Comparison of ENCODE assay signal across 13 mouse cellular contexts in the genomic region with DNA sequence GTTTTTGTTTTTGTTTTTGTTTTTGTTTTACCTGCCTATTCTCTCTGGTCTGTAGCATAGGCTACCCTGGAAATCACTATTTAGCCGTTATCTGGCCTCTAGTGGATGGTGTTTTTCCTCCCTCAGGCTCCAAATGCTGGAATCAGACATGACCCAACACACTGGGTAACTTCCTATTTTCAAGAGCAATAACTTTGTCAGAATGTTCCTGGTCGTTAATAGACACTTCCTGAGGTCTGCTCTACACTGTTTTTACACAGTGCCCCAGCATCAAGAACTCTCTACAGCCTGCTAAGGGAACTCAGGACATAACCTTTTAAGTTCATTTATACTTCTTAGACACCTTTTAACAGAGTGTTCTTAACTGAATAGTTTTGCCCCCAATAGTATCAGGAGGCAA.
DNase-seq lines count a peak whose midpoint lies in the region; ATAC-seq and TF ChIP-seq lines count a peak whose summit lies in the region.
"Had no signal": no experiment of that assay in that cellular context is flagged by ENCODE, and none has a peak within 500 bp of the region (broad histone marks: within the 10 kb centered on the region; RNA-seq: fewer than 3 reads in every experiment).

No protein-coding gene starts in this region.

- H3K27ac ChIP-seq in heart, embryonic 16.5 days (ENCODE audit: low read length) = peak overlapping the region; percentile 58
- H3K27ac ChIP-seq in lung, postnatal 0 days (ENCODE audit: low read length) = peak overlapping the region; percentile 83
- peak overlapping the region; percentile 47; the same call in 1 of the 2 replicates for H3K27ac ChIP-seq in limb, embryonic 10.5 days
- H3K27ac ChIP-seq in hindbrain, embryonic 12.5 days = no peak overlapping the region
- H3K27ac ChIP-seq: embryonic facial prominence, embryonic 15.5 days had no signal

- peaks cover 14% of the 10 kb centered on the region for H3K4me1 ChIP-seq in heart, embryonic 16.5 days (ENCODE audit: control insufficient read depth, insufficient read depth, low read length)
- H3K4me1 ChIP-seq in lung, postnatal 0 days (ENCODE audit: insufficient read depth, low read depth, low read length) = peaks cover 32% of the 10 kb centered on the region; the same call in 1 of the 2 replicates
- peaks cover 35% of the 10 kb centered on the region for H3K4me1 ChIP-seq in limb, embryonic 10.5 days
- peaks cover 6% of the 10 kb centered on the region for H3K4me1 ChIP-seq in hindbrain, embryonic 12.5 days

- no peak overlapping the region for H3K4me2 ChIP-seq in heart, embryonic 16.5 days (ENCODE audit: low read depth, low read length)
- H3K4me2 ChIP-seq in lung, postnatal 0 days (replicated peaks; ENCODE audit: low read depth, low read length) = no peak overlapping the region
- H3K4me2 ChIP-seq in hindbrain, embryonic 12.5 days (replicated peaks) = no peak overlapping the region
- H3K4me2 ChIP-seq: embryonic facial prominence, embryonic 15.5 days had no signal

- H3K9me3 ChIP-seq in heart, embryonic 16.5 days (replicated peaks; ENCODE audit: control insufficient read depth, low read length) = no peaks in the 10 kb centered on the region
- H3K9me3 ChIP-seq in lung, postnatal 0 days (ENCODE audit: low read length) = no peaks in the 10 kb centered on the region
- no peaks in the 10 kb centered on the region for H3K9me3 ChIP-seq in limb, embryonic 10.5 days (replicated peaks)
- no peaks in the 10 kb centered on the region for H3K9me3 ChIP-seq in hindbrain, embryonic 12.5 days (replicated peaks)
- H3K9me3 ChIP-seq: embryonic facial prominence, embryonic 15.5 days; forebrain, embryonic 10.5 days had no signal

- no peak for TF ChIP-seq CTCF in lung, postnatal 0 days (IDR thresholded peaks at IDR 0.05)

- DNase-seq in heart, postnatal 36 days = no peak
- peak; percentile 29 for DNase-seq in lung, postnatal 0 days (ENCODE audit: low spot score)
- no peak for DNase-seq in lung, adult 18-20 months
- DNase-seq in limb, embryonic 10.5 days (ENCODE audit: low spot score) = no peak
- DNase-seq in retina, embryonic 14.5 days (ENCODE audit: low spot score) = no peak
- DNase-seq in kidney, postnatal 4 days = no peak
- DNase-seq: cerebellum, adult 18-20 months; thymus, postnatal 4 days had no signal

- ATAC-seq in heart, embryonic 16.5 days (replicated peaks; ENCODE audit: extremely low read depth, insufficient read depth, low FRiP score) = no peak
- peak; percentile 13; the same call in 1 of the 2 replicates for ATAC-seq in lung, postnatal 0 days
- ATAC-seq in hindbrain, embryonic 12.5 days (ENCODE audit: low FRiP score) = no peak

- no peaks in the 10 kb centered on the region for H3K27me3 ChIP-seq in heart, embryonic 16.5 days (ENCODE audit: control insufficient read depth, insufficient read depth, low read length)
- H3K27me3 ChIP-seq in lung, postnatal 0 days (replicated peaks; ENCODE audit: insufficient read depth, low read length) = no peaks in the 10 kb centered on the region
- peaks cover 18% of the 10 kb centered on the region for H3K27me3 ChIP-seq in limb, embryonic 10.5 days (ENCODE audit: low read depth, poor library complexity, severe bottlenecking)
- H3K27me3 ChIP-seq in hindbrain, embryonic 12.5 days = no peaks in the 10 kb centered on the region
- H3K27me3 ChIP-seq: CH12.LX; embryonic facial prominence, embryonic 15.5 days had no signal

- H3K36me3 ChIP-seq in heart, embryonic 16.5 days (ENCODE audit: control insufficient read depth, insufficient read depth) = no peaks in the 10 kb centered on the region
- no peaks in the 10 kb centered on the region for H3K36me3 ChIP-seq in lung, postnatal 0 days (ENCODE audit: insufficient read depth, low read length)
- H3K36me3 ChIP-seq in limb, embryonic 10.5 days = no peaks in the 10 kb centered on the region
- no peaks in the 10 kb centered on the region for H3K36me3 ChIP-seq in hindbrain, embryonic 12.5 days
- H3K36me3 ChIP-seq: embryonic facial prominence, embryonic 15.5 days; forebrain, embryonic 10.5 days had no signal

- no peak for TF ChIP-seq EP300 in lung, postnatal 0 days (IDR thresholded peaks at IDR 0.05)

- intact Hi-C loops in heart, postnatal 36 days (cut with DNase I) = no loop called here

- no peak overlapping the region for H3K4me3 ChIP-seq in heart, embryonic 16.5 days (ENCODE audit: low read length)
- no peak overlapping the region for H3K4me3 ChIP-seq in lung, postnatal 0 days (ENCODE audit: low read depth, low read length)
- H3K4me3 ChIP-seq in limb, embryonic 10.5 days = no peak overlapping the region
- no peak overlapping the region for H3K4me3 ChIP-seq in hindbrain, embryonic 12.5 days
- H3K4me3 ChIP-seq: embryonic facial prominence, embryonic 15.5 days; forebrain, embryonic 10.5 days had no signal

- no peak overlapping the region for H3K9ac ChIP-seq in heart, embryonic 16.5 days (ENCODE audit: low read length)
- no peak overlapping the region for H3K9ac ChIP-seq in lung, postnatal 0 days (replicated peaks; ENCODE audit: low read depth)
- H3K9ac ChIP-seq in hindbrain, embryonic 12.5 days = no peak overlapping the region
- H3K9ac ChIP-seq: embryonic facial prominence, embryonic 15.5 days had no signal

- WGBS in heart, embryonic 16.5 days = 39% methylated on average over 2 of the region's 2 CpGs
- 19% methylated on average over 2 of the region's 2 CpGs for WGBS in lung, postnatal 0 days
- 64% methylated on average over 2 of the region's 2 CpGs for WGBS in limb, embryonic 10.5 days
- 64% methylated on average over 2 of the region's 2 CpGs for WGBS in hindbrain, embryonic 12.5 days
